Mouse (Mus musculus) thymus, adult 2 months (tissue): ENCODE results near the gene Hist2h2aa2. TPM values are rescaled to one million over a fixed set of nuclear protein-coding genes. Genes with fewer than 3 reads are reported as not detected.
A peak's percentile ranks its signal among the peaks of the same experiment; 100 is the strongest.
"Not testable (repeated sequence)": the region's sequence is repeated elsewhere in the genome, so short reads cannot be mapped to it uniquely, and the experiment has no call there.

Experiments
- DNase-seq: peaks from one replicate; pipeline ENCODE4 v3.0.0; 2021
- H3K27ac ChIP-seq: fragments of 200-500 bp; 2 replicates; pipeline ENCODE4 v1.5.1; 2012; ENCODE audit warnings: low read length, control low read depth; ENCODE audit not compliant: control insufficient read depth, insufficient read depth
- H3K27me3 ChIP-seq: fragments of 200-500 bp; 2 replicates; pipeline ENCODE4 v1.6.1; 2012; ENCODE audit warnings: mild to moderate bottlenecking, low read length, moderate library complexity, mixed read lengths; ENCODE audit not compliant: control insufficient read depth, insufficient read depth
- H3K36me3 ChIP-seq: fragments of 200-500 bp; 2 replicates; pipeline ENCODE4 v1.6.1; 2012; ENCODE audit warnings: mild to moderate bottlenecking, low read length, moderate library complexity; ENCODE audit not compliant: control insufficient read depth, insufficient read depth
- H3K4me1 ChIP-seq: fragments of 200-500 bp; replicated peaks from 2 replicates; pipeline ENCODE4 v1.6.1; 2012; ENCODE audit warnings: low read length; ENCODE audit not compliant: control insufficient read depth, insufficient read depth
- H3K4me3 ChIP-seq: fragments of 200-500 bp; 2 replicates; pipeline ENCODE4 v1.5.1; 2012; ENCODE audit warnings: mild to moderate bottlenecking, low read length, control low read depth, moderate library complexity; ENCODE audit not compliant: control insufficient read depth, insufficient read depth
- CTCF ChIP-seq: fragments of 200-500 bp; IDR thresholded peaks from 2 replicates; pipeline ENCODE4 v1.5.1; 2012; ENCODE audit warnings: mild to moderate bottlenecking, control low read depth, low read length, moderate library complexity, borderline replicate concordance; ENCODE audit not compliant: control insufficient read depth, poor library complexity, insufficient read depth; ENCODE audit errors: extremely low read depth
- POLR2A ChIP-seq: fragments of 200-500 bp; IDR thresholded peaks from 2 replicates; pipeline ENCODE4 v1.6.1; 2012; ENCODE audit warnings: mild to moderate bottlenecking, low read length, control low read depth, moderate library complexity; ENCODE audit not compliant: control insufficient read depth, poor library complexity, insufficient read depth; ENCODE audit errors: extremely low read depth
- WGBS: fragments of 180-500 bp; shearing (Covaris S2); methylation state at CpG from one replicate; pipeline ENCODE4 v1.1.7; 2018; 5-methylcytosine and 5-hydroxymethylcytosine counted together
- polyA plus RNA-seq: library from polyadenylated mRNA; depleted of rRNA; stranded (reverse); fragments of >200 nt; gene quantifications from 2 replicates; pipeline ENCODE4 v1.2.3, GENCODE M21; 2012; rRNA removed

Gene Hist2h2aa2
- polyA plus RNA-seq: 255 and 367 TPM in 2 replicates

DNA sequence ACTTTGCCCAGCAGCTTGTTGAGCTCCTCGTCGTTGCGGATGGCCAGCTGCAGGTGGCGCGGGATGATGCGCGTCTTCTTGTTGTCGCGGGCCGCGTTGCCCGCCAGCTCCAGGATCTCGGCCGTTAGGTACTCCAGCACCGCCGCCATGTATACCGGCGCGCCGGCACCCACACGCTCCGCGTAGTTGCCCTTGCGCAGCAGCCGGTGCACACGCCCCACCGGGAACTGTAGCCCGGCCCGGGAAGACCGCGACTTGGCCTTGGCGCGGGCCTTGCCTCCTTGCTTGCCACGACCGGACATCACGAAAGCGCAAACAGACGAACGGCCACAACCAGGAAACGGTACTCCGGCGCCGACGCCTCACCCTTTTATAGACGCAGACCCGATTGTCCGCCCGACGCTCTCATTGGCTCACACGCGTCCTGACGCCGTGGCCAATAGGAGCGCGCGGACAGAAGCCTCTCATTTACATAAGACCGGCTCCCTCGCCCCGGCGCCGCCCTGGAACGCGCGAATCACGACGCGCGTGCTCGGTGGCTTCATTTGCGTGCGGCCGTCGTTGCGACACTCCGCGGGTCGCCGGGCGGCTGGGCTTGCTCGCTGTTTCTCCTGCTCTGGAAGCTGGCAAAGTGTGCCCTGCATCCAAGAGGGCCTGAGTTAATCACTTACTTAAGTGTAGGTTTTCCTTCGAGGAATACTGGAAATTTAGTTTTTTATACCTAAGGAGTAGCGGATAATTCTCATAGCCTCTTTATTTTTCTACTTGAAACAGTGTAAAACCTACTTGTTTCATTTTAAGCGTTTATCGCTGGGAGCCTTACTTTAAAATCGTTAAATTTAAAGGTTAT lies at the start of gene Hist2h2aa2:
Gene Hist2h2aa2, minus strand, starts transcription at position 328 of the 850 bp plus-strand sequence.
- Histone ChIP-seq H3K27ac (peak within 1 kb of the TSS; percentile 91), H3K4me3 (peak within 1 kb of the TSS; percentile 68), H3K4me1 (peaks cover 13% of the 10 kb centered on the region)
- not testable (repeated sequence) for H3K27me3 ChIP-seq, H3K36me3 ChIP-seq
- 3% methylated on average over 38 of the region's 85 CpGs for WGBS
- peak; percentile 93 for DNase-seq
- peak; percentile 53 for TF ChIP-seq POLR2A

DNA sequence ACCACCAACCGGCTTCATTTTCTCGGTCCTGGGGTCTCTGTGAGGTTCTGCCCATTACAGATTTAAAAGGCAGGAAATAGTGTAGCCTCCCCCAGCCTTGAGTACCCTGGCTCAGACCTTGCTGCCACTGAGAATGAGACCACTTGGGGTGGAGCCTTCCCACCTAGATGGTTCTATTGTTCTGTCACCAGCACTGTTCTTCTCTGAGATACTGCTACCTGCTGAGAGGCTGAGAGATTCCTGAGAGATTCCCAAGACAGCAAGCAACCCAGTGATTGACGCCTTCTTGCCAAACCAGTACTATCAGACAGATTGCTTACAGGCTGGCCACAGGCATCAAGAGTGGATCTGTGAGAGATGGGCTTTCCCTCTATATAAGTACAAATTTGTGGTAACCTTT lies 49.1 kb upstream of the Hist2h2aa2 start:
- Histone ChIP-seq H3K27ac (no peak overlapping the region), H3K4me1 (0 out of 2 replicates have a peak, but pooled peaks cover 3% of the 10 kb centered on the region), H3K4me3 (no peak overlapping the region), H3K36me3 (no peaks in the 10 kb centered on the region), H3K27me3 (no peaks in the 10 kb centered on the region; the same call in 1 of the 2 replicates)
- 97% methylated on average over 3 of the region's 3 CpGs for WGBS
- no peak for TF ChIP-seq CTCF
- no peak for TF ChIP-seq POLR2A
- no peak for DNase-seq

DNA sequence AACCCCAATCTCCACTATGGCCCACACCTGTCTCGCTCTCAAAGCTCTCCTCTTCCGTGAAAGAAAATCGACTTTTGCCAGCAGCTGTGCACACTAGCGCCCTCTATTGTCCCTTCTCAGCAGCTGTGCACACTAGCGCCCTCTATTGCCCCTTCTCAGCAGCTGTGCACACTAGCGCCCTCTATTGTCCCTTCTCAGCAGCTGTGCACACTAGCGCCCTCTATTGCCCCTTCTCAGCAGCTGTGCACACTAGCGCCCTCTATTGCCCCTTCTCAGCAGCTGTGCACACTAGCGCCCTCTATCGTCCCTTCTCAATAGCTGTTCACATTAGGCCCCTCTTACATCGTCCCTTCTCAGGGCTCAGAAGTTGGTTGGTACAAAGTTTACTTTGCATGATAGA lies 47.3 kb upstream of the Hist2h2aa2 start:
- 94% methylated on average over 11 of the region's 11 CpGs for WGBS
- DNase-seq, H3K27me3 ChIP-seq, H3K36me3 ChIP-seq, H3K27ac ChIP-seq, H3K4me3 ChIP-seq, H3K4me1 ChIP-seq: not testable (repeated sequence)
- TF ChIP-seq CTCF: peak; percentile 68; the same call in 1 of the 2 replicates

DNA sequence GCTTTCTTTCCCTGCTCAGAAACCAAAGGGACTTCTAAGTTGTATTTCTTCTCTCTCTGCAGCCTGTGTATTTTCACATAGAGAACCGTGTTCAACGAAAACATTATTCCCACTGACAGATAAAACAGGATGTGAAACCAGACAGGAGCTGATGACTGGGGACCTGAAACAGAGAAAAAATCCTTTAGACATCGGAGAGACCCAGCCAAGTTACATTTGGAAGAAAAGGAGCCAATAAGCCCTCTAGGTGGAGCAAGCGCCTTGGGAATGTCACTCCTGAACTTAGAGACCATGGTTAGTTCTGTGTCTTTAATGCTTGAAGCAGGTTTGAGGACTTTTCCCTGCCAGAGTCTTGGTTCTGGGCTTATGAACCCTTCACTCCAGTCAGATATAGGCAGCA lies 44.4 kb upstream of the Hist2h2aa2 start:
- WGBS: 20% methylated on average over 4 of the region's 4 CpGs
- Histone ChIP-seq H3K27me3 (no peaks in the 10 kb centered on the region), H3K36me3 (no peaks in the 10 kb centered on the region), H3K4me1 (no peaks in the 10 kb centered on the region), H3K27ac (no peak overlapping the region), H3K4me3 (no peak overlapping the region)
- TF ChIP-seq CTCF: no peak
- no peak for TF ChIP-seq POLR2A
- no peak for DNase-seq

DNA sequence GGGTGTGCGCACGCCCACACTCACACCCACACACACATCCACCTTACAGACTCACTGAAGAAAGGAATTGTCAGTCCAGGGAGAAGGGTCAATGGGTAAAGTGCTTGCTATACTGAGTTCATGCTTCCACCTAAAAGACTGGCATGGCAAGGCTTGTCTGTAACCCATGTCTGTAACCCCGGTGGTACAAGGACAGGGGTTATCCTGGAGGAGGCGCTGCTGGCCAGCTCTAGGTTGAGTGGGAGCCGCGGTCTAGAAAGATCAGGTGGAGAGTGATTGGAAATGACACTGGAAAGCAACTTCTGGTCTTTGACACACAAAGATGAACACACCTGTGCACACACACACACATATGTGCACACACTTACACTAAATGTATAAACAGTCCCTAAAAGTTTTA lies 40.6 kb upstream of the Hist2h2aa2 start:
- no peaks in the 10 kb centered on the region for H3K36me3 ChIP-seq
- H3K27ac ChIP-seq: no peak overlapping the region
- no peak overlapping the region for H3K4me3 ChIP-seq
- WGBS: 86% methylated on average over 6 of the region's 6 CpGs
- H3K4me1 ChIP-seq: peaks cover 5% of the 10 kb centered on the region
- DNase-seq: no peak
- no peaks in the 10 kb centered on the region for H3K27me3 ChIP-seq
- TF ChIP-seq POLR2A: no peak
- no peak for TF ChIP-seq CTCF

DNA sequence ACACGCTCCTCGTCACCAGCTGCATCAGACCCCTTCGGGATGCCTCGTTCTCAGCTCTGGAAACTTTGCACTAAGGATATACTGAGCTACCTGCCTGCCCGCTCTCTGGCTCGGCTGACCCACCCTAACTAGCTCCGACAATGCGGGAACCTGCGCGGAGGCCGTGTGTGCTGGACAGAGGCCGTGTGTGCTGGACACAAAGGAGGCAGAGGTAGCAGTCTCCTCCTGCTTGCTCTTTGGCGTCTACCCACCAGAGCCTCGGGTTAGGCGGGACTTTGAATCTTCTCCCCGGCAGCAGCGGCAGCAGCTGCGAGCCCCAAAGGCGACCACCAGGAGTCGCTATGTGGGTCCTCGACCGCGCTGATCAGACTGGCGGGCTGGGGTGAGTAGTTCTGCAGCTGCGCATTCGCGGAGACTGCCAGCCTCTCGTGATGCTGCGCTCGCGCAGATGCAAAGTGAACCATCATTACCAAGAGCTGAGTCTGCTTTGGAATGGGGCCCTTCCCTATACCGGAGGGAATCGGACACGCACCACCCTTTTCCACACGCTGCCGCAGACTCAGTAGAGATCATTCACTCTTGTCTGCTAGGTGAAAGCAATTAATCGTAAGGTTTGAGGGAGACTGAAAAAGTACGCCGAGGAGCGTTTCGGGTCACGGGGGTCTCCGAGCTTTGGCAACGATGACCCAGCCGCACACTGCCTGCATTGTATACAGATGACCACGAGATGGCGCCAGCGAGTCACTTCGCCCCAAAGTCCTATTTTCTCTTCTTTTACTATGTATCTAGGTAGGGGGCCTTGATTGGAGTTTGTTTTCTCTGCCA lies 37.9 kb upstream of the Hist2h2aa2 start:
- Histone ChIP-seq H3K36me3 (no peaks in the 10 kb centered on the region), H3K27me3 (no peaks in the 10 kb centered on the region), H3K4me3 (peak overlapping the region; percentile 64), H3K4me1 (peaks cover 13% of the 10 kb centered on the region), H3K27ac (peak overlapping the region; percentile 76)
- TF ChIP-seq CTCF (peak; percentile 84), POLR2A (peak; percentile 61; the same call in 1 of the 2 replicates)
- WGBS: under 1% methylated on average over 49 of the region's 49 CpGs
- peak; percentile 94 for DNase-seq
